Mouse (Mus musculus): ENCODE measurements around the gene Capza1. TPM values are rescaled to one million over a fixed set of nuclear protein-coding genes. Genes with fewer than 3 reads are reported as not detected.
A peak's percentile ranks its signal among the peaks of the same experiment; 100 is the strongest.

The Capza1 gene
- polyA plus RNA-seq, 1 experiment from 2014 or later: 99.4 TPM

DNA sequence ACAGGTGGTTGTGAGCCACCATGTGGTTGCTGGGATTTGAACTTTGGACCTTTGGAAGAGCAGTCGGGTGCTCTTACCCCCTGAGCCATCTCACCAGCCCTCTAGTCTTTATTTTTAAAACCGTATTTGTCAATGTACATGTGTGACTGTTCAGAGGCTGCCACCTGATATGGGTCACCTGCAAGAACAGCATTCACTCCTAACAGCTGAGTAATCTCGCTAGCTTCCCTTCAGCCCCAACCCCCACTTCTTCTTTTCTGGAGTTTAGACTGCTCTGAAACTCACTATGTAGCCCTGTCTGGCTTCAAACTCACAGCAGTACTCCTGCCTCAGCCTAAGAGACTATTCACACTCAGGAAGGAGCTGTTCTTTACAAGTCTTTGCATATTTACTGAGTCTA lies 41.9 kb downstream of the Capza1 start:
- 76% methylated on average over 3 of the region's 3 CpGs for WGBS
- Histone ChIP-seq H3K9ac (ENCODE audit: low read length) (no peak overlapping the region), H3K4me3 (ENCODE audit: low read depth, low read length) (no peak overlapping the region), H3K4me1 (replicated peaks; ENCODE audit: control insufficient read depth, insufficient read depth) (0 out of 2 replicates have a peak, but pooled peaks cover 2% of the 10 kb centered on the region), H3K9me3 (ENCODE audit: control insufficient read depth, low read length) (no peaks in the 10 kb centered on the region), H3K27me3 (ENCODE audit: control insufficient read depth, insufficient read depth, low read length) (no peaks in the 10 kb centered on the region), H3K27ac (replicated peaks) (no peak overlapping the region), H3K36me3 (ENCODE audit: control insufficient read depth, insufficient read depth, low read length) (peaks cover 3% of the 10 kb centered on the region; the same call in 1 of the 2 replicates), H3K4me2 (replicated peaks; ENCODE audit: low read depth) (no peak overlapping the region)
- ATAC-seq (ENCODE audit: low FRiP score, low TSS enrichment) (no peak), DNase-seq (ENCODE audit: low spot score) (no peak)
- TF ChIP-seq CTCF (IDR thresholded peaks at IDR 0.05; ENCODE audit: low read depth) (no peak), EP300 (optimal IDR thresholded peaks at IDR 0.05) (no peak)

DNA sequence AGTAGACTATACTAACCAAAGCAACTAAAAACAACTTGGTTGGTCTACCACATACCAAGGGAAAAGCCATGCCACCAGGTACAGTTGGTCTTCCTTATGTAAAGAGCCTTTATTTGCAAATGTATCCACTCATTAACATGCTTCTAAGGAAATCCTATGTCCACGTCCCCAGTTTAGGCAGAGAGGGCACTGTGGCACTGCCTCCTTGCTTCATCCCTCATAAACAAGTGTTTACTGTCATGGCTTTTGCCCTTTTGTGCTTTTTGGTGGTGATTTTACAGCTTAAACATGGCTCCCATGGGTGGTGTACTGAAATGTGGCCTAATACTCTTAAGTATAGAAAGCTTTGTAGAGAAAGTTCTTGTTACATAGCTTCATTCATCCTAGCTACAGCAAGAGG lies 43.9 kb downstream of the Capza1 start:
- no peaks in the 10 kb centered on the region for H3K27me3 ChIP-seq (ENCODE audit: control insufficient read depth, insufficient read depth, low read length)
- no peak overlapping the region for H3K4me2 ChIP-seq (replicated peaks; ENCODE audit: low read depth)
- peaks cover 4% of the 10 kb centered on the region; the same call in 1 of the 2 replicates for H3K4me1 ChIP-seq (replicated peaks; ENCODE audit: control insufficient read depth, insufficient read depth)
- no peaks in the 10 kb centered on the region for H3K36me3 ChIP-seq (ENCODE audit: control insufficient read depth, insufficient read depth, low read length)
- 45% methylated on average over 1 of the region's 1 CpGs for WGBS
- no peak overlapping the region for H3K27ac ChIP-seq (replicated peaks)
- H3K4me3 ChIP-seq (ENCODE audit: low read depth, low read length): no peak overlapping the region
- no peak for TF ChIP-seq EP300 (optimal IDR thresholded peaks at IDR 0.05)
- TF ChIP-seq CTCF (IDR thresholded peaks at IDR 0.05; ENCODE audit: low read depth): no peak
- DNase-seq (ENCODE audit: low spot score) (no peak), ATAC-seq (ENCODE audit: low FRiP score, low TSS enrichment) (no peak)
- no peaks in the 10 kb centered on the region for H3K9me3 ChIP-seq (ENCODE audit: control insufficient read depth, low read length)
- no peak overlapping the region for H3K9ac ChIP-seq (ENCODE audit: low read length)

DNA sequence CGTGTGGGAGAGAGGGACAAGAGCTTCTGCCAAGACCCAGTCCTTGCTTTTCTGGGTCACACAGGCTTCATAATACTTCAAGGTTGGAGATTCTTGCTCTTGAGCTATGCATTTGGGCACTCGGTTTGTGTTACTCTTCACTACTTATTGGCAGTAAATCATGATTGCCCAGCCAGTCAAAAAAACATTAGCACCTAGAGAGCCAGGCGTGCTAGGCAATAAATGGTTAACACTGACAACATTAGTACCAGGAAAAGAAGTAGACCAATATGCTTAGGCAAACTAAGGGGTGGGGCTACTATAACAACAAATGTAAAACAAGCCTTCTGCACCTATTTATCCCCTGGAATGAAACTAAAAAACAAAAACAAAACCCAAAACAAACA lies 45.6 kb downstream of the Capza1 start:
- ATAC-seq (ENCODE audit: low FRiP score, low TSS enrichment) (peak; percentile 60), DNase-seq (ENCODE audit: low spot score) (no peak)
- no peaks in the 10 kb centered on the region for H3K36me3 ChIP-seq (ENCODE audit: control insufficient read depth, insufficient read depth, low read length)
- peak overlapping the region; percentile 94 for H3K4me3 ChIP-seq (ENCODE audit: low read depth, low read length)
- H3K27ac ChIP-seq (replicated peaks): peak overlapping the region; percentile 96
- TF ChIP-seq EP300 (optimal IDR thresholded peaks at IDR 0.05): no peak
- peak overlapping the region; percentile 86 for H3K4me2 ChIP-seq (replicated peaks; ENCODE audit: low read depth)
- no peaks in the 10 kb centered on the region for H3K27me3 ChIP-seq (ENCODE audit: control insufficient read depth, insufficient read depth, low read length)
- peaks cover 4% of the 10 kb centered on the region; the same call in 1 of the 2 replicates for H3K4me1 ChIP-seq (replicated peaks; ENCODE audit: control insufficient read depth, insufficient read depth)
- WGBS: 4% methylated on average over 3 of the region's 3 CpGs
- peak overlapping the region; percentile 94 for H3K9ac ChIP-seq (ENCODE audit: low read length)
- H3K9me3 ChIP-seq (ENCODE audit: control insufficient read depth, low read length): no peaks in the 10 kb centered on the region

DNA sequence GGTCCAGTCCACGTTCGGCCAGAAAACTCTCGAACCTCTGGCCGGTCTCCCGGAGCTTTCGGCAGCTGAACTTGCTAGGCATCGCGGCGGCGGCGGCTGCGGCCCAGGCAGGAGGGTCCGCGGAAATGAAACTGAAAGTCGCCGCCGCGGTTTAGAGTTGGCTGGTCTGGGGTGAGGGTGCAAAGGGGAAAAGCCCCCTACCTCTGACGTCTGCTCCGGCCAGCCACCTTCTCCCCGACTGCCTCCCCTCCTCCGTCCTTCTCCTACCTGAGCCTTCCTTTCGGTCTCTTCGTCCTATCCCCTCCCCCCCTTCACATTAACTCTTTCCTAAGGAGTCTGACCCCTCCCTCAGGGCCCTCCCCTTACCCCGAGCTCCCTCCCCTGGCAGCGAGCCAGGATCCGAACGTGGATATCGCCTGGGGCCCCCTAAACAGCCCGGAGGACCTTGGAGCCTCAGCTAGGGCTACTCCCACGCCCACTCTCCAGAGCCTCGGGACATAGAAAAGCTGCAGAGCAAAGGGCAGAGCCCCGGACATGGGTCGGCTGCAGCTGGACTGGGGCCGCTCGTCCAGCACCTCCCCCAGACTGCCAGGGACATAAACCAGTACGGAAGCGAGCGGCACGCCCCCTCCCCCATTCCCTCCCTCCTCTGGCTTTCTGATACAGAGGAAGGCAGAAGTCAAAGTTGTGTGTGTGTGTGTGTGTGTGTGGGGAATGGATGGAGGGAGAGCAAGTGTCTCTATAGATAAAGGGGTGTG lies 46.1 kb downstream of the Capza1 start, which contains the start of gene Mov10:
TSS of gene Mov10 (minus strand) at position 573 of the 758 bp plus-strand sequence.
- peak; percentile 83 for DNase-seq (ENCODE audit: low spot score)
- Histone ChIP-seq H3K36me3 (ENCODE audit: control insufficient read depth, insufficient read depth, low read length) (no peaks in the 10 kb centered on the region), H3K4me3 (ENCODE audit: low read depth, low read length) (peak within 1 kb of the TSS; percentile 94), H3K27me3 (ENCODE audit: control insufficient read depth, insufficient read depth, low read length) (no peaks in the 10 kb centered on the region), H3K9ac (ENCODE audit: low read length) (peak within 1 kb of the TSS; percentile 94), H3K9me3 (ENCODE audit: control insufficient read depth, low read length) (no peaks in the 10 kb centered on the region), H3K27ac (replicated peaks) (peak within 1 kb of the TSS; percentile 96), H3K4me1 (replicated peaks; ENCODE audit: control insufficient read depth, insufficient read depth) (peaks cover 4% of the 10 kb centered on the region; the same call in 1 of the 2 replicates), H3K4me2 (replicated peaks; ENCODE audit: low read depth) (peak within 1 kb of the TSS; percentile 86)
- ATAC-seq (ENCODE audit: low FRiP score, low TSS enrichment): peak; percentile 85
- no peak for TF ChIP-seq CTCF (IDR thresholded peaks at IDR 0.05; ENCODE audit: low read depth)
- no peak for TF ChIP-seq EP300 (optimal IDR thresholded peaks at IDR 0.05)
- under 1% methylated on average over 39 of the region's 40 CpGs for WGBS

DNA sequence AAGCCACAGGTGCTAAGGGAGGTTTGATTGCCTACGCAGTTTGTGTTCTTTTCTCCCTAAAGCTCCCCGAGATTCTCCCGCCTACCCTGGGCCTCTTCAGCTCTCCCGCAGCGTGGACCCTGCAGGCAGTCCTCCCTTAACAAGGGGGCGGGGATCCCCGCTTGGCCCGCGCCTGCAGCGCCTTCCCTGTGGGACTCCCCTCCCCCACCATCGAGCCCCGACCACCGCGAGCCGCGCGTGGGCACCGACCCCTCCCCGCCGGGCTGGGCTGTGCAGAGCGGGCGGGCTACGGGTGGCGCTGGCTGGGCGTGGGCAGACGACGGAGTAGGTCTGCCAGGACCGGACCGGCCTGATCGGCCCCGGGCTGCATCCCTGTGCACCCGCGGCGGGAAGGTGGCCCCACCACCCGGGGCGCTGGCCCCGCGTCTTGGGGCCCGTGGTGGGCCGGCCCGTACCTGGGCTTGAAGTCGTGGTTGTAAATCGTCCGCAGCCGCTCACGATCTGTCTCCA lies 46.8 kb downstream of the Capza1 start:
- ATAC-seq (ENCODE audit: low FRiP score, low TSS enrichment) (peak; percentile 78), DNase-seq (ENCODE audit: low spot score) (peak; percentile 77)
- no peaks in the 10 kb centered on the region for H3K36me3 ChIP-seq (ENCODE audit: control insufficient read depth, insufficient read depth, low read length)
- no peaks in the 10 kb centered on the region for H3K9me3 ChIP-seq (ENCODE audit: control insufficient read depth, low read length)
- H3K27me3 ChIP-seq (ENCODE audit: control insufficient read depth, insufficient read depth, low read length): no peaks in the 10 kb centered on the region
- H3K4me1 ChIP-seq (replicated peaks; ENCODE audit: control insufficient read depth, insufficient read depth): peaks cover 4% of the 10 kb centered on the region; the same call in 1 of the 2 replicates
- peak overlapping the region; percentile 96 for H3K27ac ChIP-seq (replicated peaks)
- peak overlapping the region; percentile 94 for H3K4me3 ChIP-seq (ENCODE audit: low read depth, low read length)
- TF ChIP-seq CTCF (IDR thresholded peaks at IDR 0.05; ENCODE audit: low read depth) (peak; percentile 12; the same call in 1 of the 2 replicates), EP300 (optimal IDR thresholded peaks at IDR 0.05) (no peak)
- H3K9ac ChIP-seq (ENCODE audit: low read length): peak overlapping the region; percentile 94
- peak overlapping the region; percentile 86 for H3K4me2 ChIP-seq (replicated peaks; ENCODE audit: low read depth)
- under 1% methylated on average over 41 of the region's 46 CpGs for WGBS

DNA sequence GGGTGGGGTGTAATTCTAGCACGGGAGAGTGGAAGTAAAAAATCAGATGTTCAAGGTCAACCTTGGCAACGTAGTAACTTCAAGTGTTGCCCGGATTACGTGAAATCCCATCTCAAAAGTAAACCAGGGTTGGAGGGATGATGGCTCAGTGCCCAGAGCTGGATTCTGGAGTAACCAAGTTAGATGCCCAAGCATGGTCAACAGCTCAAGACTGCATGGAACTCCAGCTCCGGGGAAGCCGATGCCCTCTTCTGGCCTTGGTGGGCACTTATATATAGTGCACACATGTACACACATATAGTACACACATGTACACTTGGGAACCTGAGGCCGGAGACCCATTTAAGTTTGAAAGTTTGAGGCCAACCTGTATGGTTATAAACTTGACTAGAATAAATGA lies 48.2 kb downstream of the Capza1 start:
- TF ChIP-seq CTCF (IDR thresholded peaks at IDR 0.05; ENCODE audit: low read depth): peak; percentile 37; the same call in 1 of the 2 replicates
- no peak for TF ChIP-seq EP300 (optimal IDR thresholded peaks at IDR 0.05)
- Histone ChIP-seq H3K9ac (ENCODE audit: low read length) (no peak overlapping the region), H3K4me2 (replicated peaks; ENCODE audit: low read depth) (no peak overlapping the region), H3K36me3 (ENCODE audit: control insufficient read depth, insufficient read depth, low read length) (no peaks in the 10 kb centered on the region), H3K27me3 (ENCODE audit: control insufficient read depth, insufficient read depth, low read length) (no peaks in the 10 kb centered on the region), H3K4me3 (ENCODE audit: low read depth, low read length) (no peak overlapping the region), H3K27ac (replicated peaks) (no peak overlapping the region), H3K4me1 (replicated peaks; ENCODE audit: control insufficient read depth, insufficient read depth) (peaks cover 4% of the 10 kb centered on the region; the same call in 1 of the 2 replicates), H3K9me3 (ENCODE audit: control insufficient read depth, low read length) (no peaks in the 10 kb centered on the region)
- WGBS: 83% methylated on average over 7 of the region's 7 CpGs
- DNase-seq (ENCODE audit: low spot score) (no peak), ATAC-seq (ENCODE audit: low FRiP score, low TSS enrichment) (no peak)
